ENCODE assay signal across 10 mouse cellular contexts in the genomic region with DNA sequence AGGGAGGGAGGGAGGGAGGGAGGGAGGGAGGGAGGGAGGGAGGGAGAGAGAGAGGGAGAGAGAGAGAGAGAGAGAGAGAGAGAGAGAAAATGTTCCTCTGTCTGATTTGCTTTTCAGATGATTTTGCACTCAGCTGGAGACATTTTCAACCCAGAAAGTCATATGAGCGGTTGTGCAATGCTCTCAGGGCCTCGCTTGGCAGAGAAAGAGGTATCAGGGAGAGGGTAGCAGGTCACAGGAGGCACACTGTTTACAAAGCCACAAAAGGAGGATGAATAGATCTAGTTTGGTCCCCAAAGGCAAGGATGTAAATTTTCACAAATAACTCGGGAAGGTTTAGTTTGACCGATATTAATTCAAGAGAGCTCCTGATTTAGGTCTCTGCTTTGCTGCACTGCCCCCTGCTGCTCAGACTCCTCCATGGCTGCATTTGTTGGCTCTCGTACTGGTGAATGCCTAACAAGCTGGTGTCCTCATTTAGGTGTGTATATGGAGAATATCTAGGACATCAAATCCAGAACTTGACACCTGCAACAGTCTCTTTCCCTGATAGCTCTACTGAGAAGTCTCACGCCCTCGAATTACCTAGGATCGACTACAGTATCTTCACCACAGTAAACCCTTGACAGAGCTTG.
DNase-seq lines count a peak whose midpoint lies in the region; ATAC-seq and TF ChIP-seq lines count a peak whose summit lies in the region.
"Had no signal": no experiment of that assay in that cellular context is flagged by ENCODE, and none has a peak within 500 bp of the region (broad histone marks: within the 10 kb centered on the region; RNA-seq: fewer than 3 reads in every experiment).

No protein-coding gene starts in this region.

- peak; percentile 54 for TF ChIP-seq CTCF in liver, embryonic 14.5 days (IDR thresholded peaks at IDR 0.05; ENCODE audit: low read depth)

- no peak overlapping the region for H3K9ac ChIP-seq in liver, embryonic 14.5 days (replicated peaks)
- H3K9ac ChIP-seq: midbrain, embryonic 12.5 days had no signal

- H3K4me3 ChIP-seq in embryonic facial prominence, embryonic 10.5 days = no peak overlapping the region
- H3K4me3 ChIP-seq in liver, embryonic 14.5 days (ENCODE audit: insufficient read depth in 1 of 2, low read depth in 2 of 2, low read length in 2 of 2) = no peak overlapping the region
- H3K4me3 ChIP-seq: erythroblast, embryonic 14.5 days; midbrain, embryonic 12.5 days had no signal

- H3K27ac ChIP-seq in embryonic facial prominence, embryonic 10.5 days (replicated peaks) = no peak overlapping the region
- H3K27ac ChIP-seq in liver, embryonic 14.5 days = no peak overlapping the region
- H3K27ac ChIP-seq: midbrain, embryonic 12.5 days had no signal

- TF ChIP-seq EP300 in liver, embryonic 14.5 days (IDR thresholded peaks at IDR 0.05; ENCODE audit: low read depth) = no peak

- H3K9me3 ChIP-seq in embryonic facial prominence, embryonic 10.5 days = no peaks in the 10 kb centered on the region
- H3K9me3 ChIP-seq in liver, embryonic 14.5 days (ENCODE audit: control insufficient read depth, low read length) = no peaks in the 10 kb centered on the region
- H3K9me3 ChIP-seq: midbrain, embryonic 12.5 days had no signal

- H3K4me1 ChIP-seq in embryonic facial prominence, embryonic 10.5 days = no peaks in the 10 kb centered on the region
- no peaks in the 10 kb centered on the region for H3K4me1 ChIP-seq in liver, embryonic 14.5 days (replicated peaks; ENCODE audit: control insufficient read depth in 2 of 2, insufficient read depth in 2 of 2, low read length in 1 of 2)

- ATAC-seq in liver, embryonic 14.5 days (ENCODE audit: insufficient read depth) = no peak

- peak; percentile 41 for DNase-seq in ovary, postnatal 36 days (ENCODE audit: low spot score)
- DNase-seq in ovary, postnatal 10 days (ENCODE audit: low spot score) = no peak
- DNase-seq in adrenal gland, postnatal 4 days (ENCODE audit: low spot score in 2 of 2) = peak; percentile 11 to 14
- peak; percentile 67 for DNase-seq in embryonic facial prominence, embryonic 10.5 days (ENCODE audit: low spot score)
- DNase-seq in kidney, postnatal 36 days = peak; percentile 11 to 72
- DNase-seq in liver, embryonic 14.5 days (ENCODE audit: low read depth in 3 of 3, low spot score in 3 of 3) = no peak
- DNase-seq in telencephalon, adult 2 months (ENCODE audit: low read depth, low spot score) = peak; percentile 55
- no peak for DNase-seq in MN1 (ENCODE audit: low spot score)

- no peaks in the 10 kb centered on the region for H3K27me3 ChIP-seq in embryonic facial prominence, embryonic 10.5 days (replicated peaks; ENCODE audit: low read depth, poor library complexity, severe bottlenecking)
- H3K27me3 ChIP-seq in liver, embryonic 14.5 days (ENCODE audit: control insufficient read depth, insufficient read depth, low read length) = no peaks in the 10 kb centered on the region
- H3K27me3 ChIP-seq: midbrain, embryonic 12.5 days had no signal

- WGBS in embryonic facial prominence, embryonic 10.5 days = 62% methylated on average over 8 of the region's 8 CpGs
- WGBS in liver, embryonic 14.5 days (ENCODE audit: insufficient replicate concordance) = 47% methylated on average over 8 of the region's 8 CpGs

- H3K36me3 ChIP-seq in embryonic facial prominence, embryonic 10.5 days (replicated peaks) = no peaks in the 10 kb centered on the region
- H3K36me3 ChIP-seq in liver, embryonic 14.5 days (replicated peaks; ENCODE audit: control insufficient read depth, insufficient read depth, low read depth) = no peaks in the 10 kb centered on the region
- H3K36me3 ChIP-seq: midbrain, embryonic 12.5 days had no signal

- H3K4me2 ChIP-seq in liver, embryonic 14.5 days (ENCODE audit: low read depth) = no peak overlapping the region
- H3K4me2 ChIP-seq: midbrain, embryonic 12.5 days had no signal

Comparison
In these comparisons a context has a peak if more than half of its experiments do, and no peak if none do; other contexts are left out.
1. DNase-seq: peak in ovary, postnatal 36 days (single experiment), adrenal gland, postnatal 4 days (2 of 2), embryonic facial prominence, embryonic 10.5 days (single experiment), kidney, postnatal 36 days (2 of 2) and telencephalon, adult 2 months (single experiment); none in ovary, postnatal 10 days (single experiment), liver, embryonic 14.5 days (0 of 3) and MN1 (single experiment).